In genomic region chr1:174860407-174861118, GRCm38 (mm10) we compare ENCODE assay signal across 14 mouse cellular contexts.
A peak's percentile ranks its signal among the peaks of the same experiment; 100 is the strongest.
DNase-seq lines count a peak whose midpoint lies in the region; ATAC-seq and TF ChIP-seq lines count a peak whose summit lies in the region.
"Had no signal": no experiment of that assay in that cellular context is flagged by ENCODE, and none has a peak within 500 bp of the region (broad histone marks: within the 10 kb centered on the region; RNA-seq: fewer than 3 reads in every experiment).

No protein-coding gene starts in this region.

- DNase-seq in hindbrain, embryonic 10.5 days (ENCODE audit: low spot score) = peak; percentile 6
- no peak for DNase-seq in hindbrain, embryonic 11.5 days (ENCODE audit: low spot score)
- peak; percentile 19 for DNase-seq in brain, embryonic 14.5 days (ENCODE audit: low read depth)
- peak; percentile 56 for DNase-seq in gastrocnemius, postnatal 25 days
- DNase-seq in kidney, postnatal 25 days = peak; percentile 40 to 74
- no peak for DNase-seq in urinary bladder, postnatal 25 days (ENCODE audit: low spot score)
- DNase-seq: cerebellum, postnatal 36 days; liver, embryonic 13.5 days; right cerebral cortex, adult 18-20 months; thymus, postnatal 14 days had no signal

- H3K4me2 ChIP-seq in hindbrain, embryonic 11.5 days (replicated peaks; ENCODE audit: low read depth, low read length) = no peak overlapping the region
- H3K4me2 ChIP-seq: liver, embryonic 13.5 days; neural tube, embryonic 12.5 days had no signal

- no peak overlapping the region for H3K9ac ChIP-seq in hindbrain, embryonic 11.5 days (ENCODE audit: low read depth, low read length)
- H3K9ac ChIP-seq: liver, embryonic 13.5 days; neural tube, embryonic 12.5 days had no signal

- no peaks in the 10 kb centered on the region for H3K4me1 ChIP-seq in hindbrain, embryonic 10.5 days (replicated peaks)
- H3K4me1 ChIP-seq in hindbrain, embryonic 11.5 days (replicated peaks; ENCODE audit: control insufficient read depth, insufficient read depth, low read length) = no peaks in the 10 kb centered on the region
- H3K4me1 ChIP-seq: liver, embryonic 13.5 days; midbrain, embryonic 10.5 days; neural tube, embryonic 12.5 days had no signal

- 71% methylated on average over 10 of the region's 10 CpGs for WGBS in hindbrain, embryonic 10.5 days
- WGBS in hindbrain, embryonic 11.5 days = 81% methylated on average over 10 of the region's 10 CpGs

- H3K27me3 ChIP-seq in hindbrain, embryonic 10.5 days (ENCODE audit: insufficient read depth, poor library complexity, severe bottlenecking) = no peaks in the 10 kb centered on the region
- no peaks in the 10 kb centered on the region for H3K27me3 ChIP-seq in hindbrain, embryonic 11.5 days (ENCODE audit: control insufficient read depth, insufficient read depth, low read length)
- H3K27me3 ChIP-seq: liver, embryonic 13.5 days; neural tube, embryonic 12.5 days had no signal

- no peak for TF ChIP-seq CTCF in brain, embryonic 14.5 days (IDR thresholded peaks at IDR 0.05; ENCODE audit: borderline replicate concordance, extremely low read depth, insufficient read depth, insufficient read length)

- H3K27ac ChIP-seq in hindbrain, embryonic 10.5 days = no peak overlapping the region
- H3K27ac ChIP-seq in hindbrain, embryonic 11.5 days (ENCODE audit: low read depth, low read length) = no peak overlapping the region
- H3K27ac ChIP-seq: liver, embryonic 13.5 days; midbrain, embryonic 10.5 days; neural tube, embryonic 12.5 days had no signal

- ATAC-seq in hindbrain, embryonic 11.5 days (ENCODE audit: low FRiP score) = no peak
- ATAC-seq in granulocyte monocyte progenitor cell, adult 5-6 weeks (replicated peaks; ENCODE audit: poor library complexity, severe bottlenecking) = no peak
- no peak for ATAC-seq in CD4-positive, CD25-positive, alpha-beta regulatory T cell, adult 4 months

- H3K9me3 ChIP-seq in hindbrain, embryonic 10.5 days = no peaks in the 10 kb centered on the region
- H3K9me3 ChIP-seq in hindbrain, embryonic 11.5 days (ENCODE audit: control insufficient read depth, low read length) = no peaks in the 10 kb centered on the region
- H3K9me3 ChIP-seq: liver, embryonic 13.5 days; midbrain, embryonic 10.5 days; neural tube, embryonic 12.5 days had no signal

- TF ChIP-seq POLR2A in brain, embryonic 14.5 days (IDR thresholded peaks at IDR 0.05; ENCODE audit: borderline replicate concordance, extremely low read depth, insufficient read depth, insufficient read length, poor library complexity, severe bottlenecking) = no peak

- no peaks in the 10 kb centered on the region for H3K36me3 ChIP-seq in hindbrain, embryonic 10.5 days
- H3K36me3 ChIP-seq in hindbrain, embryonic 11.5 days (ENCODE audit: control insufficient read depth, insufficient read depth, low read length) = no peaks in the 10 kb centered on the region
- H3K36me3 ChIP-seq: liver, embryonic 13.5 days; midbrain, embryonic 10.5 days; neural tube, embryonic 12.5 days had no signal

- no peak overlapping the region for H3K4me3 ChIP-seq in hindbrain, embryonic 10.5 days
- no peak overlapping the region for H3K4me3 ChIP-seq in hindbrain, embryonic 11.5 days (ENCODE audit: low read depth, low read length)
- H3K4me3 ChIP-seq: liver, embryonic 13.5 days; midbrain, embryonic 10.5 days; neural tube, embryonic 12.5 days had no signal

Comparison
In these comparisons a context has a peak if more than half of its experiments do, and no peak if none do; other contexts are left out.
1. DNase-seq: peak in hindbrain, embryonic 10.5 days (single experiment), brain, embryonic 14.5 days (single experiment), gastrocnemius, postnatal 25 days (single experiment) and kidney, postnatal 25 days (2 of 2); none in hindbrain, embryonic 11.5 days (single experiment) and urinary bladder, postnatal 25 days (single experiment).